Mouse (Mus musculus): ENCODE results near the gene Wap. TPM values are rescaled to one million over a fixed set of nuclear protein-coding genes. Genes with fewer than 3 reads are reported as not detected.

Gene Wap
- polyA plus RNA-seq, 1 experiment from 2014 or later: not detected

GRCm38 (mm10) chr11:6624619-6625382 is 13.6 kb downstream of the Wap start:
- Histone ChIP-seq H3K36me3 (ENCODE audit: control insufficient read depth, insufficient read depth, low read length) (peaks cover 27% of the 10 kb centered on the region), H3K4me2 (ENCODE audit: low read depth) (peak overlapping the region; percentile 89), H3K27ac (ENCODE audit: low read depth, low read length) (no peak overlapping the region), H3K4me1 (ENCODE audit: control insufficient read depth, insufficient read depth, low read length) (peaks cover 9% of the 10 kb centered on the region; the same call in 1 of the 2 replicates), H3K9me3 (ENCODE audit: control insufficient read depth, low read length) (no peaks in the 10 kb centered on the region), H3K4me3 (ENCODE audit: low read depth, low read length) (peak overlapping the region; percentile 67), H3K9ac (ENCODE audit: low read length) (peak overlapping the region; percentile 67), H3K27me3 (ENCODE audit: control insufficient read depth, insufficient read depth, low read length) (no peaks in the 10 kb centered on the region)
- no peak for ATAC-seq (ENCODE audit: insufficient read depth, low FRiP score, low TSS enrichment)
- 71% methylated on average over 14 of the region's 14 CpGs for WGBS
- DNase-seq (ENCODE audit: low spot score): no peak

DNA sequence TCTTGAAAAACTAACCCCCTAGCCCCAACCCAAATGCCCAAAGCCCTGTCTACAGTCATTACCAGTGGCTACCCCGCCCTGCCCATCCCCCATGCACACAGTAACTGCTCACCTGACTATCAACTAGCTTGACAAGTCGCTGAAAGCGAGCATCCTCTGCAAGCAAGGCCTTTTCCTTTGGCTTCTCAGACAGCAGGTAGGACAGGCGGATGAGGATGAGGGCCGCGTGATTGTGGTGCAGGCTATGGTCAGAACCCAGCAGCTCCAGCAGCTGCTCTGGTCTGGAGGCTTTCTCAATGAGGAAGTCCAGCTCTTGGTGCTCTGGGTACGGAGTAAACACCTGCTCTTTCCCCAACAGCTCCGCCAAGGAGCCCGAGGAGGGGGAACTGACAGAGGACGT is 14.7 kb downstream of the Wap start:
- Histone ChIP-seq H3K4me1 (ENCODE audit: control insufficient read depth, insufficient read depth, low read length) (peaks cover 9% of the 10 kb centered on the region; the same call in 1 of the 2 replicates), H3K4me3 (ENCODE audit: low read depth, low read length) (no peak overlapping the region; the same call in 1 of the 2 replicates), H3K9me3 (ENCODE audit: control insufficient read depth, low read length) (no peaks in the 10 kb centered on the region), H3K36me3 (ENCODE audit: control insufficient read depth, insufficient read depth, low read length) (peaks cover 36% of the 10 kb centered on the region), H3K9ac (ENCODE audit: low read length) (no peak overlapping the region), H3K27ac (ENCODE audit: low read depth, low read length) (no peak overlapping the region), H3K27me3 (ENCODE audit: control insufficient read depth, insufficient read depth, low read length) (no peaks in the 10 kb centered on the region), H3K4me2 (ENCODE audit: low read depth) (no peak overlapping the region)
- WGBS: 92% methylated on average over 10 of the region's 10 CpGs
- DNase-seq (ENCODE audit: low spot score): no peak
- no peak for ATAC-seq (ENCODE audit: insufficient read depth, low FRiP score, low TSS enrichment)

DNA sequence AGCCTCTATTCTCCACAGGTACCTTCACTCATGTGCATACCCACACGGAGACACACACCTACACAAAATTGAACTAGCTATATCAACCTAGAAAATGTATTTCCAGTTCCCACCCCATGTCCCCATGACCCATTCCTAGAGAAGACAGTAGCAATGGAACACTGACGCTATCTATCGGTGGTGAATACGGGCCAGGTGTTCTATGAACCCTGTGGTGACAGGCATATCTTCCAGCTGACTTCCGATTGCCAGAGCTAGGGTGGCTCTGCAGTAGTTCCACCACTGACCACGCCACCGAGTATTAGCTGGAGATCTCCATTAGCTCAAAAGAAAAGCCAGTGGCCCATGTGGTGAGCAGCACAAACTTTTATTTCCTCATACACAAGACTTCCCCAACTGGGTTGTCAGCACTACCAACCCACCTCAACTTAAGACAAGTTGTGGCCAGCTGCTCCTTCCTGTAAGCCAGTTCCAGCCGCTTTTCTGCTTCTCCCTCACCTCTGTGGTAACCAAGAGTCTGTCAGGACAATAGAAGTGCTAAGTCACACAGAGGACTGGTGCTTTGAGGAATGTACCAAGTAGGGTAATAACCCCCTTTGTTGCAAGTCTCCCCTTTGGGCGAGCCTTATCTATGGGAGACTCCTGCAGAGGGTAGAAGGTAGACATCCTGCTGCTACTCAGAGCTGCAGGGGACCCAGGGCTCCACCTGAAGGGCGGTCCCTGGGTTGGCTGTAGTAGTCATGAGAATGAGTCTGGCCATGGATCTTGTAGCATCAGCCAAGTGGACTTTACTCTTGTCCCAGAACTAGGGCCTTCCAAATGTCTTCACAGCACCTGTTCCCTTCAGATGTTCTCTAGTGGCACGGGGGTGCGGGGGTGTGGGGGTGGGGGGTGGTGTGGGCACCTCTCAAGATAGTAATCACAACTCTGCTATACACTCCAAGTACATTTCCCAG is 22.9 kb downstream of the Wap start:
- WGBS: 96% methylated on average over 12 of the region's 12 CpGs
- Histone ChIP-seq H3K36me3 (ENCODE audit: control insufficient read depth, insufficient read depth, low read length) (peaks cover 47% of the 10 kb centered on the region), H3K27ac (ENCODE audit: low read depth, low read length) (no peak overlapping the region), H3K9me3 (ENCODE audit: control insufficient read depth, low read length) (no peaks in the 10 kb centered on the region), H3K4me1 (ENCODE audit: control insufficient read depth, insufficient read depth, low read length) (no peaks in the 10 kb centered on the region), H3K4me3 (ENCODE audit: low read depth, low read length) (no peak overlapping the region), H3K27me3 (ENCODE audit: control insufficient read depth, insufficient read depth, low read length) (no peaks in the 10 kb centered on the region), H3K4me2 (ENCODE audit: low read depth) (no peak overlapping the region), H3K9ac (ENCODE audit: low read length) (no peak overlapping the region)
- ATAC-seq (ENCODE audit: insufficient read depth, low FRiP score, low TSS enrichment) (no peak), DNase-seq (ENCODE audit: low spot score) (no peak)

DNA sequence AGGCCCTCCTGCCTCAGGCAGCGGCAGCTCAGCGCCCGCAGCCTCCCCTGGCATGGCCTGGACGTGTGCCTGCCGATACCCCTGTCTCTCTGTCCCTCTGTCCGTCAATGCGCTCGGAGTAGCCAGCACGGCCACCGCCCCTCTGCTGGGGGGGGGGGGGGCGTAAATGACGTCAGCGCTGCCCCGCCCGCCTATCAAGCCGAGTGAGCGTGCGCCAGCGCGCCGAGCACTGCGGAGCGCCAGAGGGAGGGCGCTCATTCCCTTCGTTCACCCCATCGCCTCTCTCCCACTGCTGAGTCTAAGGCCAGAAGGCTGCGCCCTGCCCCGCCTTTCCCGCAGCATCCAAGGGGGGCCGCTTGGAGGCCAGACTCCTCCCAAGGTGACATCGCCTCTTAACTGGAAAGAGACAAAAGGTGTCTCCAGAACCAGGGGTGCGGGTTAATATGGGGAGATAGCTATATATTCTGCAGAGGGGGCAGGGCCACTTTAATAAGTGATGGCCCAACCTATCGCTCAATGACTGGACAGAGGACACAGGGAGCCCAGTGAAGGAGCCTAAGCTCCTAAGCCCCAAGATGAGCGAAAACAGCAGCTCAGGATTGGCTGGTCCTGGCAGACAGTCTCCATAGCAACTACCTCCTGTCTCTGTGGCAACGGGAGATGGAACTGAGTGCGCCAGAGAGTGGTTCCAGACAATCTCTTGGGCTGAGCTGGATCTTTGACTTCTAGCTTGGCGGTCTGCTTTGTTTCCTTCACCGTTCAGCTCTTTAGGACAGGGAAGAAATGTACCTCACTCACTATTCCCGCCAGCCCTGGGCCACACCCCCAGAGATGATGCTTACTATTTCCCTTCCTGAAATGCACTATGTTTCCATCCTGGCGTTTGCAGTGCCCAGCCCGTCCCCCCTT is 32.7 kb downstream of the Wap start, which contains the start of gene Nacad:
TSS of gene Nacad (minus strand) at position 563 of the 909 bp plus-strand sequence.
- Histone ChIP-seq H3K36me3 (ENCODE audit: control insufficient read depth, insufficient read depth, low read length) (no peaks in the 10 kb centered on the region; the same call in 1 of the 2 replicates), H3K4me2 (ENCODE audit: low read depth) (peak within 1 kb of the TSS; percentile 67), H3K4me1 (ENCODE audit: control insufficient read depth, insufficient read depth, low read length) (peaks cover 6% of the 10 kb centered on the region; the same call in 1 of the 2 replicates), H3K27ac (ENCODE audit: low read depth, low read length) (peak within 1 kb of the TSS; percentile 89), H3K9ac (ENCODE audit: low read length) (peak within 1 kb of the TSS; percentile 64), H3K9me3 (ENCODE audit: control insufficient read depth, low read length) (no peaks in the 10 kb centered on the region), H3K4me3 (ENCODE audit: low read depth, low read length) (peak within 1 kb of the TSS; percentile 45), H3K27me3 (ENCODE audit: control insufficient read depth, insufficient read depth, low read length) (peaks cover 8% of the 10 kb centered on the region; the same call in 1 of the 2 replicates)
- 8% methylated on average over 32 of the region's 41 CpGs for WGBS
- ATAC-seq (ENCODE audit: insufficient read depth, low FRiP score, low TSS enrichment) (peak; percentile 87), DNase-seq (ENCODE audit: low spot score) (peak; percentile 78)

DNA sequence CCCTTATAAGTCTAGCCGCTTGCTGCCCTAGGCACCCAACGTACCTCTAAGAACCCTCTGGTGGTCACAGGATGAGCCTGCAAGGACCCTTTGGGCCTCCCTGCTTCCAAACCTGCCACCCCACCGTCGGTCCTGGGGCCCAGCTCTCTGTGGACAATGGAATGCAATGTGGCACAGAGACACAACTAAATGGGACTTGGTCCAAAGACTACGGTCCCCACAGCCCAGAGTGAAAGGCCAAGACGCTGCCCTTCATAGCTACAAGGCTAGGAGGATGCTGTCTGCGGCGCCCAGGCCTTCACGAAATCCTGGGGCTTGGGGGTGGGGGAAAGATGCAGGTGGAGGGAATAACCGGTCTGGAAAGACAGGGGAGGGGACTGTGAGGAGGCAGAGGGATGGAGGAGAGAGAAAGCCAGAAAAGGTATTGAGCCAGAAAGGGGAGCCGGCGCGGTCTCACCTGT is 33.4 kb downstream of the Wap start:
- peak overlapping the region; percentile 64 for H3K9ac ChIP-seq (ENCODE audit: low read length)
- no peaks in the 10 kb centered on the region; the same call in 1 of the 2 replicates for H3K36me3 ChIP-seq (ENCODE audit: control insufficient read depth, insufficient read depth, low read length)
- peak overlapping the region; percentile 67 for H3K4me2 ChIP-seq (ENCODE audit: low read depth)
- H3K27me3 ChIP-seq (ENCODE audit: control insufficient read depth, insufficient read depth, low read length): peaks cover 8% of the 10 kb centered on the region; the same call in 1 of the 2 replicates
- DNase-seq (ENCODE audit: low spot score) (peak; percentile 42), ATAC-seq (ENCODE audit: insufficient read depth, low FRiP score, low TSS enrichment) (no peak)
- peak overlapping the region; percentile 89 for H3K27ac ChIP-seq (ENCODE audit: low read depth, low read length)
- H3K4me1 ChIP-seq (ENCODE audit: control insufficient read depth, insufficient read depth, low read length): peaks cover 6% of the 10 kb centered on the region; the same call in 1 of the 2 replicates
- H3K9me3 ChIP-seq (ENCODE audit: control insufficient read depth, low read length): no peaks in the 10 kb centered on the region
- 17% methylated on average over 13 of the region's 13 CpGs for WGBS
- H3K4me3 ChIP-seq (ENCODE audit: low read depth, low read length): peak overlapping the region; percentile 45

- Histone ChIP-seq H3K4me2 (ENCODE audit: low read depth) (peak overlapping the region; percentile 67), H3K9ac (ENCODE audit: low read length) (peak overlapping the region; percentile 64), H3K27ac (ENCODE audit: low read depth, low read length) (no peak overlapping the region), H3K9me3 (ENCODE audit: control insufficient read depth, low read length) (no peaks in the 10 kb centered on the region), H3K27me3 (ENCODE audit: control insufficient read depth, insufficient read depth, low read length) (peaks cover 8% of the 10 kb centered on the region; the same call in 1 of the 2 replicates), H3K4me3 (ENCODE audit: low read depth, low read length) (peak overlapping the region; percentile 45), H3K36me3 (ENCODE audit: control insufficient read depth, insufficient read depth, low read length) (no peaks in the 10 kb centered on the region; the same call in 1 of the 2 replicates), H3K4me1 (ENCODE audit: control insufficient read depth, insufficient read depth, low read length) (peaks cover 6% of the 10 kb centered on the region; the same call in 1 of the 2 replicates)
- no peak for DNase-seq (ENCODE audit: low spot score)
- no peak for ATAC-seq (ENCODE audit: insufficient read depth, low FRiP score, low TSS enrichment)
These were observed 33.9 kb downstream of the Wap start for GRCm38 (mm10) chr11:6604604-6604936.

GRCm38 (mm10) chr11:6603887-6604603 is 34.4 kb downstream of the Wap start:
- no peak for ATAC-seq (ENCODE audit: insufficient read depth, low FRiP score, low TSS enrichment)
- no peaks in the 10 kb centered on the region; the same call in 1 of the 2 replicates for H3K36me3 ChIP-seq (ENCODE audit: control insufficient read depth, insufficient read depth, low read length)
- H3K4me2 ChIP-seq (ENCODE audit: low read depth): peak overlapping the region; percentile 67
- WGBS: 25% methylated on average over 12 of the region's 12 CpGs
- no peaks in the 10 kb centered on the region for H3K9me3 ChIP-seq (ENCODE audit: control insufficient read depth, low read length)
- H3K9ac ChIP-seq (ENCODE audit: low read length): peak overlapping the region; percentile 64; the same call in 1 of the 2 replicates
- H3K27me3 ChIP-seq (ENCODE audit: control insufficient read depth, insufficient read depth, low read length): peaks cover 8% of the 10 kb centered on the region; the same call in 1 of the 2 replicates
- no peak for DNase-seq (ENCODE audit: low spot score)
- H3K4me1 ChIP-seq (ENCODE audit: control insufficient read depth, insufficient read depth, low read length): peaks cover 9% of the 10 kb centered on the region; the same call in 1 of the 2 replicates
- no peak overlapping the region for H3K27ac ChIP-seq (ENCODE audit: low read depth, low read length)
- H3K4me3 ChIP-seq (ENCODE audit: low read depth, low read length): peak overlapping the region; percentile 45

Data from neural tube, embryonic 11.5 days (tissue).